Mouse (Mus musculus) c-Kit-negative CD71-positive TER-119-positive erythroid progenitor cells, embryonic 14.5 days (primary cell): ENCODE data around the gene Antxr2.

Experiments
- DNase-seq: peaks from one replicate; pipeline ENCODE4 v3.0.0-alpha.2; 2013; ENCODE audit warnings: low read depth, low spot score

Gene Antxr2

DNA sequence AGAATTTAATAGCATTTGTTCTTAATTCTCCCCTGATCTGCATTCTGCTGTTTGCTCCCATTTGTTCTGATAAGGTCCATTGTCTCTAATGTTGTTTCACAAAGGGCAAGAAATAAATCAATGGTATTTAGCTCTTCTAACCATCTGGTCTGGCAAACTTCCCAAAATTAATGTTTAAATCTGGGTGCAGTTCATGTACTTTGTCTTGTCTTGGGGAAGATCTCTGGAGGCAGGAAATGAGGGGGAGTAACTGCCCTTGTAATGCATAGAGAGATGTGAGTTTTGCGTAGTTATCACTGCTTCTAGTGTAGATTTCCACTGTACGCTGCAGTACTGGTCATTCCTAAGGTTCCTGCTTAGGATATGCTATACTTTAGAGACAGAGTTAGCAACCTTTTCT is 193.5 kb downstream of the Antxr2 start:
- DNase-seq, result no peak

DNA sequence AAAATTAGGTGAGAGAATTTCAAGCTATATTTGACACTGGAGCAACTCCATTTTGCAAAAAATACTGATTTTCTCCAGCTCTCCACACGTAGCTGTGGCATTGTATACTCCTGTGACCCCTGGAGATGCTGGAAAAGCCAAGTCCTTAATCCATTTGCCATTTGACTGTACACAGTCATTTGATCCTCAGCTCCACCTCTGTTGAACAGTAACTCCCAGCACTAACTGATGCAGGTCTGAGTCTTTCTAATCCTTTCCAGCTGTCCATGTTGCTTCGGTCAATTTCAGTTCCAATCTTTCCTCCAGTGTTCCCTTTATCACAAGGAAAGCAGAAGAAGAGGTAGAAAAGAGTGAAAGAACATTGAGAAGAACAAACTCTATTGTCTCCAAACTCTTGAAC is 195.4 kb downstream of the Antxr2 start:
- no peak for DNase-seq

DNA sequence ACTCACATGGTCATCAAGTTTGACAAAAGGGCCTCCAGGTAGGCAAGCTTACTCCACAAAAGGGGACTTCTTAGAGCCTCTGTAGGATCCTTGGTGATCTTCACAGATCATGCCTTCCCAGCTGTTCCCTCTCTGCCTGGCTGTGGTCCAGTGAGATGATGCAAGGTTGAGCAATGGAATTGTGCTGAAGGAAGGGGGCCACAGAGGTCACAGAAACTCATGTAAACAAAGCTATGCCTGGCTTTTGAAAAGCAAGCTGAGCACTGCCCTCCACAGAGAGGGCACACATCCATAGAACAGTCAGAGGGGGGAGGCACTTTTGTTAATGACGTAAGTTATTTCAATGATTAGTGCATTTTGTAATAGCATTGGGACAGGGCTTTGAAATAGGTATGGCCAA is 196.1 kb downstream of the Antxr2 start:
- DNase-seq, result no peak
